Mouse (Mus musculus) midbrain, postnatal 0 days (tissue): ENCODE measurements at regions not wholly inside any gene's neighbourhood (a gene's known extent, or its start where the extent isn't known, plus 50 kb on each side); places are given as distances from the start of the nearest gene placed in this dataset.

Source experiments
- ATAC-seq: fragments of 200-750 bp; cut with Nextera tagmentation; 2 replicates; pipeline ENCODE4 v1.8.0; 2017; ENCODE audit warnings: moderate number of reproducible peaks, mild to moderate bottlenecking, moderate TSS enrichment, moderate library complexity; ENCODE audit not compliant: low FRiP score
- DNase-seq: peaks from one replicate; pipeline ENCODE4 v3.0.0-alpha.2; 2015; ENCODE audit warnings: low spot score
- H3K27ac ChIP-seq: fragments of 300-500 bp; sonication (generic); 2 replicates; pipeline ENCODE4 v1.5.1; 2014; ENCODE audit warnings: low read depth, mild to moderate bottlenecking, low read length, mixed read lengths
- H3K27me3 ChIP-seq: fragments of 300-500 bp; sonication (generic); 2 replicates; pipeline ENCODE4 v1.6.1; 2014; ENCODE audit warnings: low read length, control low read depth, mixed read lengths; ENCODE audit not compliant: insufficient read depth
- H3K36me3 ChIP-seq: fragments of 300-500 bp; sonication (generic); 2 replicates; pipeline ENCODE4 v1.6.1; 2014; ENCODE audit warnings: low read length, control low read depth, mixed read lengths; ENCODE audit not compliant: insufficient read depth
- H3K4me1 ChIP-seq: fragments of 300-500 bp; sonication (generic); 2 replicates; pipeline ENCODE4 v1.6.1; 2014; ENCODE audit warnings: mild to moderate bottlenecking, control low read depth, antibody characterized with exemption, low read length, mixed read lengths; ENCODE audit not compliant: insufficient read depth
- H3K4me2 ChIP-seq: fragments of 300-500 bp; sonication (generic); 2 replicates; pipeline ENCODE4 v1.6.1; 2014; ENCODE audit warnings: low read depth, mild to moderate bottlenecking, low read length, mixed read lengths; ENCODE audit not compliant: poor library complexity, severe bottlenecking
- H3K4me3 ChIP-seq: fragments of 300-500 bp; sonication (generic); 2 replicates; pipeline ENCODE4 v1.5.1; 2014; ENCODE audit warnings: low read depth, mild to moderate bottlenecking, low read length, moderate library complexity
- H3K9ac ChIP-seq: fragments of 300-500 bp; sonication (generic); replicated peaks from 2 replicates; pipeline ENCODE4 v1.6.1; 2014; ENCODE audit warnings: mild to moderate bottlenecking, low read length, moderate library complexity, mixed read lengths; ENCODE audit not compliant: poor library complexity, severe bottlenecking
- H3K9me3 ChIP-seq: fragments of 300-500 bp; sonication (generic); 2 replicates; pipeline ENCODE4 v1.6.1; 2016; ENCODE audit warnings: low read length, control low read depth
- CTCF ChIP-seq: IDR thresholded peaks from 2 replicates; pipeline ENCODE4 v1.5.1; 2016; ENCODE audit warnings: antibody characterized with exemption, mild to moderate bottlenecking
- WGBS: fragments of 180-500 bp; shearing (Covaris S2); extraction: QIAGEN DNeasy Blood & Tissue Kit; methylation state at CpG from one replicate; pipeline ENCODE4 v1.1.7; 2014; 5-methylcytosine and 5-hydroxymethylcytosine counted together

DNA sequence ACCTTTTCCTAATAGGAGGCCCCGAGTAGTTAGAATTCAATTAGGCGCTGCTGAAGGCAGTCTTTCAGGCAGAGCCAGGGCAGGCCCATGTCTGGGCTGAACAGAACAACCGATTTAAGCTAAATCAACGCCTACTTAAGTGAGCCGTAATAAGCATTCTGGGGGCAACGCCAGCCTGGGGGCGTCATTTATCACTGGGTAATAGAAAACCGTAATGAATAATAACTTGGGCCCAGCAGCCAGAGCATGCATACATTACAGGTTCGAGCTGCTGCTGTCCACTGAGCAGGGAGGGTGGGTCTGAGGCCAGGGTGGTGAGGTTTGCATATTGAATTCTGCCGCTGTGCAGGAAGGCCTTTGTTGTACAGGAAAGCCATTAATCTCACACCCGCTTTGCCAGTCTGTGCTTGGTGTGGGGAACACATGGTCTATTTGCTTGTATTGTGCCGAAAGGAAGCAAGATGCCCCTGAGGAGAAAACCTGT, 130.6 kb upstream of the 4930535I16Rik start:
- H3K9me3 ChIP-seq = no peaks in the 10 kb centered on the region
- 23% methylated on average over 12 of the region's 12 CpGs for WGBS

DNA sequence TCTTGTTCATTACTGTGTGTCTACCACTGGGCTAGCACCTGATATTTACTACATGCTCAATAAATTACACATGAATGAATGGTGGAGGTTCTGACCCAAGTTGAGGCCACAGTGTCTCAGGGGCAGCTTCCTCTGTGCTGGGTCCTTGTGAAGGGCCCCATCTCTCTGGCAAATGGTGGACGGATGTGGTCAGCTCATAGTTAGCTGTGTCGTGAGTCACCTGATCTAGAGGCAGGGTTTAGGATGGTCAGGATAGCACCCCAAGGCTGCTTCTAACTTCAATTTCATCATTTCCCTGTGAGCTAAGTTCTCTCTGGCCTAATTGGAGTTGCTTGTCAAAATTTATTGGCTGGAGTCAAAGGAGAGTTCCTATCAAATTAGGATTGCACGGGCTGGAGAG, 130.1 kb upstream of the 4930535I16Rik start:
- Histone ChIP-seq H3K9ac (no peak overlapping the region), H3K4me2 (no peak overlapping the region), H3K4me3 (no peak overlapping the region), H3K27me3 (no peaks in the 10 kb centered on the region), H3K36me3 (peaks cover 2% of the 10 kb centered on the region; the same call in 1 of the 2 replicates), H3K4me1 (peaks cover 3% of the 10 kb centered on the region; the same call in 1 of the 2 replicates), H3K27ac (peak overlapping the region; percentile 1; the same call in 1 of the 2 replicates), H3K9me3 (no peaks in the 10 kb centered on the region)
- no peak for DNase-seq
- TF ChIP-seq CTCF = no peak
- no peak for ATAC-seq
- 48% methylated on average over 3 of the region's 3 CpGs for WGBS

More for the DNA sequence above, 130.6 kb upstream of the 4930535I16Rik start:
- H3K9ac ChIP-seq = 0 out of 2 replicates have a peak overlapping the region, but pooled peaks have one; percentile 29
- no peak for ATAC-seq
- peak; percentile 63 for DNase-seq
- peaks cover 3% of the 10 kb centered on the region; the same call in 1 of the 2 replicates for H3K4me1 ChIP-seq
- H3K27ac ChIP-seq = peak overlapping the region; percentile 1; the same call in 1 of the 2 replicates
- H3K4me2 ChIP-seq = no peak overlapping the region
- H3K36me3 ChIP-seq = no peaks in the 10 kb centered on the region
- TF ChIP-seq CTCF = no peak
- no peaks in the 10 kb centered on the region for H3K27me3 ChIP-seq
- no peak overlapping the region for H3K4me3 ChIP-seq

DNA sequence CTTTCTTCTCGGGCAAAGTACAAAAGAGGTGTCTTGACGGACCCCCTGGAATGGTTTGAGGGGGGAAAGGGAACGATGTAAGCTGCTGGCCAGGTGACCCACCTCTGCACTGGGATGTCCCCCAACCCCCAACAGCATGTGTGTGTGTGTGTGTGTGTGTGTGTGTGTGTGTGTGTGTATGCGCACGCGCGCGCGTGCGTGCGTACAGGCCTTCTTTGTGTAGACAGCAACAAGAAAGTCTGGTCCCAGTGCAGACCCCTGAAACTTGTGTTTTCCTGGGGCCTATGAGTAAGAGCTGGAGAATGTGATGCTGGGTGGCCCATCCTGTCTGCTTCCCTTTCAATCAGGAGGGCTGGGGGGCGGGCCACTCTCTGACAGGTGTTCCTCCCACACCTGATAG, 118.7 kb upstream of the 4930535I16Rik start:
- H3K36me3 ChIP-seq = no peaks in the 10 kb centered on the region
- no peak for TF ChIP-seq CTCF
- no peak overlapping the region for H3K4me2 ChIP-seq
- no peak overlapping the region for H3K4me3 ChIP-seq
- no peak overlapping the region for H3K9ac ChIP-seq
- DNase-seq (no peak), ATAC-seq (no peak)
- 64% methylated on average over 12 of the region's 12 CpGs for WGBS
- peaks cover 8% of the 10 kb centered on the region; the same call in 1 of the 2 replicates for H3K4me1 ChIP-seq
- no peaks in the 10 kb centered on the region for H3K27me3 ChIP-seq
- no peak overlapping the region for H3K27ac ChIP-seq
- H3K9me3 ChIP-seq = no peaks in the 10 kb centered on the region

GRCm38 (mm10) chr4:124035657-124036061, 117.8 kb upstream of the 4930535I16Rik start:
- Histone ChIP-seq H3K9me3 (no peaks in the 10 kb centered on the region), H3K27me3 (no peaks in the 10 kb centered on the region), H3K4me3 (no peak overlapping the region), H3K4me1 (peaks cover 8% of the 10 kb centered on the region; the same call in 1 of the 2 replicates), H3K36me3 (no peaks in the 10 kb centered on the region), H3K4me2 (peak overlapping the region; percentile 12; the same call in 1 of the 2 replicates), H3K9ac (no peak overlapping the region), H3K27ac (peak overlapping the region; percentile 72)
- peak; percentile 74 for DNase-seq
- no peak for TF ChIP-seq CTCF
- ATAC-seq = no peak
- 6% methylated on average over 10 of the region's 10 CpGs for WGBS

DNA sequence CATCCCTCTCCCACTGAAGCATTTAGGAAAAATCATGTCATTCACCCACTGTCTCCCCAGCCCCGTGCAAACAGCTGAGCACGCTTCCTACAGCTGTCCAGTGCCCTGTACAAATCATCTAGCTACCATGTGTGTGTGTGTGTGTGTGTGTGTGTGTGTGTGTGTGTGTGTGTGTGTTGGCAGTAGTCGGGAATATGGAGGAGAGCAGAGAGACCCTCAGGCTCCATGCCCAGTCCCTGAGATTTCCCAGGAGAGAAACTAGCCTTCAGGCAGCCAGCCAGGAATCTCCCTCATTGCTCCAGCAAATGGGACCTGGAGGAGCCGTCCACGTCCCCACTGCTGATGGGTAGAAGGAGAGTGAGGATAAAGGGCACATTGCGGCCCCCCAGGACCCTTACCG, 117.4 kb upstream of the 4930535I16Rik start:
- H3K36me3 ChIP-seq = no peaks in the 10 kb centered on the region
- peak overlapping the region; percentile 72 for H3K27ac ChIP-seq
- WGBS = 10% methylated on average over 7 of the region's 7 CpGs
- H3K4me2 ChIP-seq = peak overlapping the region; percentile 12; the same call in 1 of the 2 replicates
- peaks cover 8% of the 10 kb centered on the region; the same call in 1 of the 2 replicates for H3K4me1 ChIP-seq
- no peaks in the 10 kb centered on the region for H3K9me3 ChIP-seq
- no peak for TF ChIP-seq CTCF
- DNase-seq = peak; percentile 87
- H3K9ac ChIP-seq = no peak overlapping the region
- peak; percentile 84 for ATAC-seq
- no peaks in the 10 kb centered on the region for H3K27me3 ChIP-seq
- no peak overlapping the region for H3K4me3 ChIP-seq

- no peak for ATAC-seq
- DNase-seq = no peak
- H3K4me3 ChIP-seq = no peak overlapping the region
- no peaks in the 10 kb centered on the region for H3K9me3 ChIP-seq
- no peak overlapping the region for H3K27ac ChIP-seq
- H3K9ac ChIP-seq = no peak overlapping the region
- no peaks in the 10 kb centered on the region for H3K36me3 ChIP-seq
- no peak for TF ChIP-seq CTCF
- WGBS = 87% methylated on average over 12 of the region's 12 CpGs
- H3K4me1 ChIP-seq = no peaks in the 10 kb centered on the region
- H3K27me3 ChIP-seq = no peaks in the 10 kb centered on the region
- H3K4me2 ChIP-seq = no peak overlapping the region
Measured at GRCm38 (mm10) chr4:124028061-124028460, 110.2 kb upstream of the 4930535I16Rik start.
